Mouse (Mus musculus): ENCODE measurements at regions not wholly inside any gene's neighbourhood (a gene's known extent, or its start where the extent isn't known, plus 50 kb on each side); places are given as distances from the start of the nearest gene placed in this dataset.
A peak's percentile ranks its signal among the peaks of the same experiment; 100 is the strongest.
"Not testable (repeated sequence)": the region's sequence is repeated elsewhere in the genome, so short reads cannot be mapped to it uniquely, and the experiment has no call there.

DNA sequence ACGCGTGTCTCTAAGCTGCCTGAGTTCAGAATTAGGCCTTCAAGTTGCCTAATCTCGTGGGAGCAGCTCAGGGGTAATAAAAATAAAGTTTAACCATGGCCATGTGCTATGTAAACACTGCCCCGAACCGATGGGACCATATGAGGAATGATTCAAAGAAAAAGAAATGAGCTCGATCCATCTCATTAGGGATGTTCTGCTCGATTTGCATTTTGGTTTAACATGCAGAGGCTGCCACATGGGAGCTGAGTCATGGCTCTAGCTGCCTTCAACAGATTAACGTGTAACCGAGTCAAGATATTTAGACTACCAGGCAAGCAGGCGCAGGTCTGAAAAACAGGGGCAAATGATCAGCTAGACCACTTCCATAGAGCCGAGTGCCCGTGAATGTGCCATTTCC, 323.8 kb upstream of the Tmpo start:
- ATAC-seq (replicated peaks; ENCODE audit: low read depth, poor library complexity, severe bottlenecking) = no peak

DNA sequence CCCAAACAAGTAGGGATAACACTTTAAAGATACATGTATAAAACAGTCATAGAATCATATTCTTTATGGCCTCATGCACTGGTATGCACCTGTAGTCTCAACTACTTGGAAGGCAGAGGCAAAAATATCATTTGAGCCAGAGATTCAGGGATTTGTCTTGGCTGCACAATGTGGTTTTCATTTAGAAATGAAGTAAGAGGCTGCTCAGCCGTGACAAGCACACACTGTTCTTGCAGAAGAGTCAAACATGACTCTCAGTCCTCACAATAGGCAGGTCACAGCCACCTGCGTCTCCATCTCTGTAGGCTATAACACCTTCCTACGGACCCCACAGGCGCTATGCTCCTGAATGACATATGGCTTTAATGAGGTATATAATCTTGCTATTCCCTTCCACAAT, 317.4 kb upstream of the Tmpo start:
- no peak for ATAC-seq (replicated peaks; ENCODE audit: low read depth, poor library complexity, severe bottlenecking)

DNA sequence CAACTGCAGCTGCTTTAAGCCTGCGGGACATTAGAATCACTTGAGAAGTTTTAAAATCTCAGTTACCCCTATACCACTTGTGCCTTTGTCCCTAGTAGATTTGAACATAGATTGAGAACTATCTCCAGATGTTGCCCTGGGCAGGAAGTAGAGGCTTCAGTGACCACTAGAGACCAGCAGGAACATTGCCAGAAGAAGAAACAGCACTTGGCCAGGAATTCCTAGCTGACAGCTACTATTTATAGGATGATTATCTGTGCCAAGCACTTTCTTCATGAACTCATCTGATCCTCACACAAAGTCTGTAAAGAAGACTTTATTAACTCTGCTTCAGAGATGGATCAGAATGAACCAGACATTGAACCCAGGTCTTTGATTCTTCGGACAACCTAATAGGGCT, 283.6 kb upstream of the Tmpo start:
- ATAC-seq (replicated peaks; ENCODE audit: low read depth, poor library complexity, severe bottlenecking) = no peak

DNA sequence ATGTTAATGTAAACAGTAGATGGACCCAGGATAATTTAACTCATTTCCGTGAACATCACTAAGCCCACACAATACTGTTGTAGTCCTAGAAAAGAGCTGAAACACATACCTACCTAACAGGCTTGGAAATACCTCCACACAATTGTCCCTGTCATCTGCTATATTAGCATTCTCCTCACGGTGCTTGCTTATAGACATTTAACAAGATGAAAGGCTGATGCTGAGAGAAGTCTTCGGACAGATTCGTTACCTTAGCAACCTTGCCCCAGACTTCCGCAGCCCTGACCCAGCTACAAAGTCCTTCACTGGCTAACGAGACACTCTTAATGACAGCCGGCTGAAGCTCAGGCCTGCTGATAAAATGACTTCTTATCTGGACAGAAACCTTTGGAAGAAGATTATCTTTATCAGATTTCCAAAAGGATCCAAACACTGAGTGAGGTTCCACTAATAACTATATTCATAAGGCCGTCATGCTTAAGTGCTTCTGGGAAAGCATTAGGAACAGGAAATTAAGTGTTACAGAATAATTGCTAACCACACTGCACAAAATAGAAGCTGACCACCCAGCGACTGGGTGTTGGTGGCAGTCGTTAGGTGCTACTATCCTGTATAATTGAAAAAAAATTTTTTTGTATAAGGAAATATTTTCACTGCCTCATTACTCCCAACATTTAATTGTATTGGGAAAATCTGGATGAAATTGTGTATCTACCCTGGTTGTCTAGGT, 267.0 kb upstream of the Tmpo start:
- no peak for ATAC-seq (replicated peaks; ENCODE audit: low read depth, poor library complexity, severe bottlenecking)

DNA sequence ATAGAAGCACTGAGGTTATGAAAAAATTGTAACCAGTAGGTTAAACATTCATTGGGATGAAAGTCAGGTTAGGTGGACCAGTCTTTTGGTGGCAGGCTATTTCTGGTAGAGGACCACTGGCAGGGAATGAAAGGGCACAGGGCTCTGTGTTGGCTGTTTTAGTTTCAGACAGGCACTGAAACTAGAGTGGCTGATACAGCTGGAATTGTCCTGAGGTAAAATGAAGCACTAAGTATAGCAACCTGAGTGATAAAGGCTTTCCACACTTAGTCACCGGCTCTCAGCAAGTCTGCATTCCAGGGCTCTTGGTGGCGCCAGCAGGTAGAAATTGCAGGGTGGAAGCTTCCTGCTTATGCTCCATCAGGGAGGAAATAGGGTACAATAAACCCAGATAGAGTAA, 262.2 kb upstream of the Tmpo start:
- no peak for ATAC-seq (replicated peaks; ENCODE audit: low read depth, poor library complexity, severe bottlenecking)

DNA sequence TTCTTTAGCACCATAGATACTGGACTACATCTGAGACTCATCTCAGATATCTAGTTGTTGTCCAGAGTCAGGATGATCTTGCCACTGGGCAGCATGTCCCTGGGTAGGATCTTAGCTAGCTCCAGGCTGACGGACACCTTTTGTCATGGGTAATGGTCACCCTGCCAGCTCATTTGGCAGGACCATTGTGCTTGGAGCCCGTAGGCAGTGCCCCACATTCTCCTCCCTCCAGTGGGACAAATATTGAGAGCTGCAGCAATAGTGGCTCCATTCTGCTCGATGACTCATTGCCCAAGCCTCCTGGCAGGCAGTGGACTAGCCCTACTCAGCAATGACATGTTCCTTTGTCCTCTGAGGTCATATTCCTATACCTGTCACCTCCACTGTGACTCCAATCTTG, 258.9 kb upstream of the Tmpo start:
- ATAC-seq (replicated peaks; ENCODE audit: low read depth, poor library complexity, severe bottlenecking) = no peak

DNA sequence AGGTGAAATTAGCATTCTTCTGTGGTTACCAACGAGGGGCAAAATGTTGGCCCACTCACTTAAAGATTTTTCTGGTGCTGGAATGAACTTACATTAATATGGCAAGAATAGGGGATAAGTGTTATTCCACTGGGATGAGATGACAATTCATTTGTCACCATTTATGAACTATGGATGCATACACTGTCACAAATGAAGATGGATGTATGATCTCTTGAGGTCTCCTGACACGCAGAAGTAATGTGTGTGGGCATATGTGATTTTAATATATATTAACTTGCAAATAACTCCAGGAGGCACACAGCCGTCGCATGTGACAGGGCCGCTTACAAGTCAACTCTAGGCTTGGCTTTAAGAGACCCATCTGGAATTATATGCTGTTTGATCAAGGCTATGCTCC, 256.8 kb upstream of the Tmpo start:
- no peak for ATAC-seq (replicated peaks; ENCODE audit: low read depth, poor library complexity, severe bottlenecking)

DNA sequence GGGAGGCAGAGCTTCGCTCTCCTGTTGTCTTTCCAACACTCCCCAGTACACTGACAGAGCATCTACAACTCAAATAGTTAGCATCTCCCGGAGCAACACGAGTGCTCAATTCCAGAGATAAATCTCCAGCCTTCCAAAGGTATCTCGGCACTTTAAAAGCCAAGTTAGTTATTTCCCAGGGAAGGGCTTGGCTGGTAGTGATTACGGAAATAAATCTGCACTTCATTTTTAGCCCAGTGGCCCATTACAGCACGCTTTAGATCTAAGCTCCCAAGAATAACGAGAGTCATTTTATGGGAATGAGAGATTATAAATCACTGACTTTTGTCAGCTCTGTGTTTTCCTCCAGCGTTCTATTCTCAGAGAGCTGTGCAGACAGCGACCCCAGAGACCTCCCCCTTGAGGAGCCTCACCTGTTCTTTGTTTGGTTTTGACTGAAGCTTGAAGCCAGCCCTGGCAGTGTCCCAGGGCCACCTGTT, 255.0 kb upstream of the Tmpo start:
- ATAC-seq (replicated peaks; ENCODE audit: low read depth, poor library complexity, severe bottlenecking) = no peak

DNA sequence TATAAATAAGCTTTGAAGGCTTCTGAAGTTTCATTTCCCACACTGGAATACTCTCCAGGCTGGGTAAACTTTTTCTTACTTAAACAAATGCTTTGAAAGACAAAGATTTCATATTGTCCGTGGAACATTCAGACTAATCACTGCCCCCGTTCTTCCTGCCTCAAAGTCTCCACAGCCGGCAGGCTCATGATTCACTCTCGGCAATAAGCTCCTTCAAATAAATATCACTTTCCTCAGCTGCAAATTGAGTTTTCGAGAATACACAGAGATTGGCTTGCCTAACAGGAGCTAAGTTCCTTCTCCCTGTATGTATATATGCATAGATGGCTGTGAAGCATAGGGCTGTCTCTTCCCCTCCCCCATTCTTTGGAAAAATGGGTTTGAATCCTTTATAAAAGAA, 249.2 kb upstream of the Tmpo start:
- ATAC-seq (replicated peaks; ENCODE audit: low read depth, poor library complexity, severe bottlenecking) = no peak

DNA sequence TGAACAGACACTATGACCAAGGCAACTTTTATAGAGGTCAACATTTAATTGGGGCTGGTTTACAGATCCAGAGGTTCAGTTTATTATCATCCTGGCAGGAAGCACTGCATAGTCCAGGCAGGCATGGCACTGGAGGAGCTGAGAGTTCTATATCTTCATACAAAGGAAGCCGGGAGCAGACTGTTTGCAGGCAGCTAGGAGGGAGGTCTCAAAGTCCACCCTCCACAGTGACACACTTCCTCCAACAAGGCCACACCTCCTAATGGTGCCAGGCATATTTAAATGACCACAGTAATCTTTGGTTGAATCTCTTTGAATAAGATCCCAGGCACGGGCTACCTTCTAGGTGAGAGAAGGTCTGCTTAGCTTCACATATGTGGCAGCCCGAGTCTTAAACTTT, 245.5 kb upstream of the Tmpo start:
- no peak for ATAC-seq (replicated peaks; ENCODE audit: low read depth, poor library complexity, severe bottlenecking)

DNA sequence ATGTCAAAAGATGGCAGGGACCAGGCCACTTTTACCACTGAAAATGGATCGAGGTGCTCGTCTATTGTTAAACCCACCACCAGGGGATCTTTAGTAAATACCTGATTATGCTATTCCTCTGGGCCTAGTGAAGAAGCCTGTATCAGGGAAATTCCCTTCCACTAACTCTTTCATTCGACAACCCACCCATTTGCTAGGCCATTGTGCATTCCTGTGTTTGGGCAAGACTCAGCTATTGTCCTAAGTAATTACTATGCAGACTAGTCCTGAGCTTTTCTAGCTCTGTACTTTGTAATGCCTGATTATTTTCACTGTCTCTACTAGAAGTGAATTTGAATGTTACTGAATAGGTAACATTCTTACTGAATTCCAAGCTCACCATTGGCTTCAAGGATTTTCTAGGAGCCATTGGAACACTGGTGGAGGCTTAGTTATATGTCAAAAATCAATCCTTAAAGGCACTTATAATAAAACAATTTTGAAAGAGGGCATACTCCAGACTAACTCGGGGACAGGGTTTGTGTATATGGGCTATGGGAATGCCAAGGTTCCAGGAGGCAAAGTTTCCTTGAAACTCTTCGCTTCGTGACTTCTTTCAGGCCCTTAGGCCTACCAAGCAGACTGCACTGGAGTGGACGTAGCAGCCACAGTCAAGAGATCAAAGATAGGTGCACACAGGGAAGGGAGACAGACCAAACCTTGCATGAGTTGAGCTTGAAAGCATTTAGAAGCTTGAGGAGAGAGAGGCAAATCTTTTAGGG, 244.7 kb upstream of the Tmpo start:
- ATAC-seq (replicated peaks; ENCODE audit: low read depth, poor library complexity, severe bottlenecking) = not testable (repeated sequence)

DNA sequence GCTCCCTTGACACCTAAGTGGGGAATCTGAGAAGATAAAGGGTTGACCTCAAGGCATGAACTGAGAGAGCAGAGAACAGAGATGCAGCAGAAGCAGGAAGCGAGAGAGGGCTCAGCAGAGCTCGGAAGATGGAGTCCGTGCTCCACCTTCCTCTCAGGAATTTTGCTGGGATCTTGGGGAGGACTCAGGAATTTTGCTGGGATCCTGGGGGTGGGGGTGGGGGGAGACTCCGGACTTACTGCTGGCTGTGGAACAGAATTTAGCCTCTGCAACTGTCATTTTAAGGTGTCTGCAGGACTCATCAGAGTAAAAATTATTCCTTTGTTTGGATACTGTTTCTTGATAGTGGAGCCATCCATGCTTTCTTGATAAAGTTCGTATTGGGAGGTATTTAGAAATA, 243.7 kb upstream of the Tmpo start:
- ATAC-seq (replicated peaks; ENCODE audit: low read depth, poor library complexity, severe bottlenecking) = no peak

DNA sequence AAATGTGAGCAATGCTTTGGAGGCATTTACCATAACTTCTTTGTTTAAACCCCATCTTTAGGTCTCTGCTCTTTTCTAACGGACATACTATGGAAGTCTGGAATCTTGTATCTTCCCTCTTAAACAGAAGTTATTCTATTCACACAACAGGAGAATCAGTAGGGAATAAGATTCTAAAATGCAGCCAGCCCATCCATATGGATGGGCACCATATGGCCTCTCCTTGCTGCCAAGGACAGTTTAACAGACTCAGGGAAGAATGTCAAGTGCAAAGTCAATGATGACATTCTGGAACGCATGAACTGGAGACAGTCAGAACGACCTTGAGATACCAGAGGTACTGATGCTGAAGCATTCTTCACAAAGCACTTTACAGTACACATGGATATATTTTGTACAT, 206.1 kb upstream of the Tmpo start:
- no peak for ATAC-seq (replicated peaks; ENCODE audit: low read depth, poor library complexity, severe bottlenecking)

DNA sequence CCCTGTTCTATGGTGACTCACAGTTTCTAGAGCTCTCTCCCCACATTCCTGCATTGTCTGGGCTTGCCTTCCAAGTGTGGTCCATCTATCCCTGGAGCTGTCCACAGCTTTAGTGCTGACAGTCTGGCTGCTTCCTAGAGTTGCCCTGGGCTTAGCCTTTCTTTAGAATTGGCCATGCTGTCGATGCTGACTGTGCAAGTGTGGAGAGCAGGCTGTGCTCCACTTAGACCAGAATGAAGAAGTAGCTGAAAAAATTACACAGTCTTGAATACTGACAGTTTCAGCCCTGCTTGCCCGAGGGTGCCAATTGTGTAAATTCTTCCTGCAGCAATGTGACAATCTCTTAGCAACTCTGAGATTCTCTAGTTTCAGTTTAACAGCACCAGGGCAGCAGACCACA, 203.3 kb upstream of the Tmpo start:
- ATAC-seq (replicated peaks; ENCODE audit: low read depth, poor library complexity, severe bottlenecking) = no peak

DNA sequence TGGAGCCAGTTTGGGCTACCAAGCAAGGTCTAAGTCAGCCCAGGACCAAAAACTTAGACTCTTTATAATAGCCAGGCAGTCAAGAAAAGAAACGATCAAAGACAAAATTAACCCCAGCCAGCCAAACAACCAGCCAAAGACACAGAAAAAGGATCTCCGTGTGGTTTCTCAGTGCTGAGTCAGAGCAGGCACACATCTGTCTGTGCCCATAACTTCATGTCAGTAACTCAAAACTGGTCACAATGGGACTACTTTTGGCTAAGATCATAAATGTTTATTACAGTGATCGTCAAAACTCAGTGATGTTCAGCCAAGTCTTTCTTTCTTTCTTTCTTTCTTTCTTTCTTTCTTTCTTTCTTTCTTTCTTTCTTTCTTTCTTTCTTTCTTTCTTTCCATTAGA, 195.6 kb upstream of the Tmpo start:
- ATAC-seq (replicated peaks; ENCODE audit: low read depth, poor library complexity, severe bottlenecking) = no peak

DNA sequence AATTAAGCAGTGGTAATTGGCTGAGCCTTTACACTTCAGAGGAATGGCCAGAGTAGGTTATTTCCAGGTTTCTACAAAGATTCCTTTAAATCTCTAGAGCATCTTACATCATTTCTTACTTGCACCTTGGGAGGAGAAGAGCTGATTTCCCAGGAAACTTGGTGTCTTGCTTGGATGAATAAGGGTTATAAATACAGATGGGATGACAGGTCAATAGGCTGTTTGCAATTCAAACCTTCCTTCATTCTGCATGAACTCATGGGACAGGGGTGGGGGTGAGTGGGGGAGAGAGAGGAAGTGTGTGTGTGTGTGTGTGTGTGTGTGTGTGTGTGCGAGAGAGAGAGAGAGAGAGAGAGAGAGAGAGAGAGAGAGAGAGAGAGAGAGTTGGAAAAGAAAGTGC, 186.4 kb upstream of the Tmpo start:
- ATAC-seq (replicated peaks; ENCODE audit: low read depth, poor library complexity, severe bottlenecking) = no peak

DNA sequence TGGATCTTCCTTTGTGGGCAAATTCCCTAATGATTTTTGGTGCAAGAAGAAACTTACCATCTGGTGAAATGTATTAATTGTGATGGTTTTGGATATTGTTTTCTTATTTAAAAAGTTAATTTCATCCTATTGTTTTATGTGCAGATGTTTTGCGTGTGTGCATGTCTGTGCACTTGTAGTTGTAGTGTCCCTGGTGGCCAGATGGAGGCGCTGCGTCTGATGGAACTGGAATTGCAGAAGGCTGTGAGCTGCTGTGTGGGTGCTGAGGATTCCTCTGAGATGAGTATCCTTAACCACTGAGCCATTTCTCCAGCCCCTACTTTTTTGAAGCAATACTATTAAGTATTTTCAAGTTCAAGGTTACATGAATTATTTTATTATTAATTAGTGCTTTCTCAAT, 181.5 kb upstream of the Tmpo start:
- no peak for ATAC-seq (replicated peaks; ENCODE audit: low read depth, poor library complexity, severe bottlenecking)

DNA sequence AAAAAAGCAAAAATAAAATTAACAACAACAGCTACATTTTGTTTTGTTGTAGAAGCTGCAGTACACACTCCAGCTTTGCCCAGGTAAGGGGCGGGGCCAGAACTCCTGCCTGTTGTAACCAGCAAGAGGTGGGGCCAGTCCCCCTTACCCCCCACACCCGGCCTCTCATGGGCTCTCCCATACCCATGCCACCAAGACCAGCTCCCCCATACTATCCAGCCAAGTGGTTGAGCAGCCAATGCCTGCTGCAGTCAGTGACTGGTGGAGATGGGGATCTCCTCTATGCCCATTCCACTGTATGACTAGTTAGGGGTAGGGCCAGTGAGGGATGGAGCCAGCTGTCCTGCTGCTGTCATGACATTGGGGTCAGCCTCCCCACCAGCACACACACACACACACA, 180.5 kb upstream of the Tmpo start:
- no peak for ATAC-seq (replicated peaks; ENCODE audit: low read depth, poor library complexity, severe bottlenecking)

DNA sequence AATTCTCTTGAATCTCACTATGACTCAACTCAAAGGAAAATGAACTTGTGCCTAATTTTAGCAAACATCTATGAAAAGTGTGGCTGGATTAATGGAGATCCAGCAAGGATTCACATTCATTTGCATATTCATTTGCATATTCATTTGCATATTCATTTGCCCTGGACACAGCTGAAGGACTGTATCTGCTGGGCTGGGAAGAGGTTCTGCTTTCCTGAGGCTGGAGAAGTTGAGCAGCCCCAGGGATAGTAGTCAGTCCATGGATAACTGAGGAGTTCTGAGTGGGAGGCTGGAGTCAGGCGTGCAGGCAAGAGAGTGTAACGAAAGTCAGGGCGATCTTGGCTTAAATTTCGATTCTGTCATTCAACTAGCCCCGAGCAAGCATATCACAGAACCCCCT, 164.3 kb upstream of the Tmpo start:
- no peak for ATAC-seq (replicated peaks; ENCODE audit: low read depth, poor library complexity, severe bottlenecking)

DNA sequence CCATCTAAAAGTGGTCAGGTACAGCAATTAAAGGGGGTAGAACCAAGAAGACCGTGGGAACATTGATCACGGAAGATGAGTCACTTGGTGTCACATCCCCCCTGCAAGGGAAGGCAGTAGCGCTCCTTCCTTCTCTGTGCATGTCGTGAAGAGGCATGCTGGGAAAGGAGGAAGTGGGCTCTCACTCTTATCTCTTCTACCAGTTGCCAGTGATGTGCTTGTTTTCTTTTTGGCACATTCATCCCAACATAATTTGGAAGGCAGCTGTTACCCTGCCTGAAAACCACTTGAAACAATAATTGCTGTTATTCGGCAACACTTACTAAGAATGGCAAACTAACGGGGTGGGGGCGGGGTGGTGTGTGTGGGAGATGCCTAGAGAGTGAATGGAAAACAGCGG, 161.0 kb upstream of the Tmpo start:
- ATAC-seq (replicated peaks; ENCODE audit: low read depth, poor library complexity, severe bottlenecking) = peak; percentile 25; the same call in 1 of the 2 replicates

DNA sequence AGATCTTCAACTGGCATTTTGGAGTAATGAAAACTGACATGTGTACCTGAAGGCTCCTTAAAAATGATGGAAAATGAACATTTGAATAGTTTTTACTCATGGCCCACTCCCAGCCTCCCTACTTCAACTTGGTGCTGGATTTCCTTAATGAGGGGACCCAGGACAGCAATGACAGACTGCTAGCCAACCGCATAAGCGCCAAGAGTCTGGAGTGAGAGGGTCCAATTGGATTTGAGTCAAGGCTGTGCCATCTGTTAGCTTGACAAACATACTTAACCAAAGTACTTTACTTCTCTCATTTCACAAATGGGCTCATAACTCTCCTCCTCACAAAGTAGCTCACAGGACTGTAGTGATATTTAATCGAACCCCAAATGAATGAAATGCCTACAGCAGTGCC, 158.2 kb upstream of the Tmpo start:
- no peak for ATAC-seq (replicated peaks; ENCODE audit: low read depth, poor library complexity, severe bottlenecking)
